Mouse (Mus musculus): ENCODE data around the gene Atp1a2.
A peak's percentile ranks its signal among the peaks of the same experiment; 100 is the strongest.

Gene Atp1a2

DNA sequence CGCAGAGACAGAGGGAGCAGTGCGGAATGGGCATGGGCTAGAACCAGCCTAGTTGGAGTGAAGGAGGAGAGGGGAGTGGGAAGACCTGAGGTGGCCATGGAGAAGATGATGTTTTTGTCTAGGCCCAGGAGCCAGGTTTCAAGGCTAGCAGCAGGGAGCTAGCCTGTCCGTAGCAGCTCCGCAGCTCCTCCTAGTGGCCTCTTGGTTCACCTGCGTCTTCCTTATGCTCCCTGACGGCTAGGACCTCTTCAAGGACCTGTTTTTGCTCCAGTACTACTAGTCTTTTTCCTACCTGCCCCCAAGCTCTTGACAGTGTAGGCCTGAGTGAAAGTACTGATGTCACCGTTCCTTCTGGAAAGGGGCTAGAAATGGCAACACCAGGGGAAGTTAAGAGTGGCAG, 26.9 kb upstream of the Atp1a2 start:
- DNase-seq (ENCODE audit: low read depth, low spot score), result peak; percentile 63

DNA sequence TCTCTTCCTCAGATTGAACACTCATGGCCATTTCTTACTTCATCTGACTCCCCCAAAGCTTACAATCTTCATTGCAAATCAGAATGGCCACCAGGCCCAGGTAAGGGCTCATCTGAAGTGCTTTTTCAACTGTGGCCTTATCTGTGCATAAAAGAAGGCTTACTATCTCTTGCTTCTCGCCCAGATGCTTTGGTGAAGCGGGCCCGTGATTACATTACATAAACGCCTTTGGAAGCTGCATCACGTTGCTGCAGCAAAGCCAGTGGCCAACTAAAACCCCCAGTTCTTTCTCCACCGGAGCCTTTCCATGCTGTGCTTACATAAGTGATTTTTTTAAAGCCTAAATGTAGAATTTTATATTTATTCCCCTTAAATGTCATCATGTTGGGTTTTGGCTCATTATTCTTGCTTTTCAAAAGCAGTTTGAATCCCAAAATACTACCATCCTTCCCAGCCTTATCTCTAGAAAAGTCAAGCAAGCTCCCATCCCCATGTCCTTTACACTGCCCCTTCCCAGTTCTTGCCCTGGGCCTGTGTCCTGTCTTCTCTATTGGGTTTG, 26.0 kb upstream of the Atp1a2 start:
- DNase-seq (ENCODE audit: low read depth, low spot score), result no peak

DNA sequence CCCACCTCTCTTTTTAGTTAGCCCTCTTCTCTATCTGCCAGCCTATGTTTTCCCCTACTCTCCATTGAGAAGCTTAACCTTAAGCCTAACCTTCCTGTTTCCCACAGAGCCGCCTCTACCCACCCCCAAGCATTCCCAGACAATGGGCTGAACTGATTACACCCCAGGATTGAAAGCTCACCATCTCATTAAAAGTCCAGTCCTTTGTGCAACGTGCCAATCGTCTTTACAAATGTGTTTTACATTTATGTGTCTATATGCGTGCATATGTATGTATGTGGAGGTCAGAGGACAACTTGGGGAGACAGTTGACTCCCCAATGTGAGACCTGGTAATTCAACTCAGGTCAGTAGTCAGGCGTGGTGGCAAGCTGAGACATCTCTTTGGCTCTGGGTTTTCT, 25.4 kb upstream of the Atp1a2 start:
- no peak for DNase-seq (ENCODE audit: low read depth, low spot score)

DNA sequence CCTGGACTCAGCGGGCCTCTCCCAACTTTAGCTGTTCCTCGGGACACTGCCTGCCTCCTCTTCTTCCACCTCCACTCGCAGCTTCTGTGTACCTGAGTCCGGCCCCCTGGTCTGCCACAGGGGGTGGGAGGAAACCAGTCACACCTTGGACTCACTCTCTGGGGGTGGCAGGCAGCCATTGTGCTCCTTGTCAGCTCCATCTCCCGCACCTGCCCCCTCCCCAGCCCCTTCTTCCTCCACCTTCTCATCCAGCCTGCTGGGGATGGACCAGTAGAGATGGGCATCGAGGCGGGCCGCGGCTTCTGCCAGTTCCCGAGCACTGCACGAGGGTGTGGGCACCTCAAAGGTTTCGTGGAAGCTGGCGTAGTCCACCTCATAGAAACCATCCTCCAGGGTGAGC, 24.9 kb upstream of the Atp1a2 start:
- no peak for DNase-seq (ENCODE audit: low read depth, low spot score)

DNA sequence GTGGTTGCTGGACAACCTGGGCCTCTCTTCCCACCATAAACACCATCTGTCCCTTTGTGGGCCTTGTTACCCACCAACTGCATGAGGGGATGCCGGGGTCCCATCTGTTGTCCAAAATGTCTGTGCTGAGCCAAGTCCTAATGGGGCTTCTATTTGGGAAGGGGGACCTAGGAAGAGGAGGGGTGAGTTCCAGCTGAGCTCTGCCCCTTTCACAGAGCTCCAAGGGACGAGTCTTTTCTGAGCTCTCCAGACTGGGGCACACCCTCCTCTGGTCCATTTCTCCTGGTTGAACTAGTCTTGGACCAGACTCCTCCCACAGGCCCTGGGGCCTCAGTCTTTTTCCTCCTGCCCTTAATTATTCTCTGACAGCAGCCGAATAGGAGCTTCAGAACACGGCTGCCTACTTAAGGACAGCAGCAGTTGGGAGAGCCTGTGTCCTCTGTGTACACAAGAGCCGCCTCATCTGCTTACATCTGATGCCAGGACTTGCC, 22.1 kb upstream of the Atp1a2 start:
- DNase-seq (ENCODE audit: low read depth, low spot score), result no peak

DNA sequence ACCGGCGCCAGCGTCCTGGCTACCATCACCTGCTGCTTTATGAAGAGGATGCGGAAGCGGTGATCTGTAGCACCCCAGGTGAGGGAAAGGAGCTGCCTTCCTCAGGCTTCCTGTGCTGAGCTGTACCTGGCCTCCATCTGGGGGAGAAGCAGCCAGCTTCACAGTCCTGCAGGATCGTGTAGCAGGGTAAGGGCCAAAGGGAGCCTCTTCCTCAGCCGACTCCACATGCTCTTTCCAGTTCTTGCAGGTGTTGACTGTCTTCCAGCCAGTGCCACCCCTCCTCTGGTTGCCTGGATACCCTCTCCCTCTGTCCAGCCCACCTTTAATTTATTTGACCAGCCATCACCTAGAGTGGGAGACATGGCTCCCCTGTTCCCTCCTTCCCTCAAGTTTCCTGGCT, 21.5 kb upstream of the Atp1a2 start:
- no peak for DNase-seq (ENCODE audit: low read depth, low spot score)

DNA sequence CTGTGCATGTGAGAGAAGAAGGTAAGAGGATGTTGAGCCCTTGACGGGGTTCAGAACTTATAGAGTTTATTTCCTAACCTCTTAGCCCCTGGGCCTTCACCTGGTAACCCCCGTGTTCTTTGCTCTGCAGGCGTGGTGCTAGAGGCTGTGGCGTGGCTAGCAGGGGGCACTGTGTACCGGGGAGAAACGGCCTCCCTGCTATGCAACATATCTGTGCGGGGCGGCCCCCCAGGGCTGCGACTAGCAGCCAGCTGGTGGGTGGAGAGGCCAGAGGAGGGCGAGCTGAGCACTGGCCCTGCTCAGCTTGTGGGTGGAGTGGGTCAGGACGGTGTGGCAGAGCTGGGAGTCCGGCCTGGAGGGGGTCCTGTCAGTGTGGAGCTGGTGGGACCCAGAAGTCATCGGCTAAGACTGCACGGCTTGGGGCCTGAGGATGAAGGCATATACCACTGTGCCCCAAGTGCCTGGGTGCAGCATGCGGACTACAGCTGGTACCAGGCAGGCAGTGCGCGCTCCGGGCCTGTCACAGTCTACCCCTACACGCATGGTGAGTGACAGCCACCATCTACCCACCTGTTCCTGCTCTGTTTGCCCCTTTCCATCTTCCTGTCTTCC, 20.7 kb upstream of the Atp1a2 start:
- no peak for DNase-seq (ENCODE audit: low read depth, low spot score)

DNA sequence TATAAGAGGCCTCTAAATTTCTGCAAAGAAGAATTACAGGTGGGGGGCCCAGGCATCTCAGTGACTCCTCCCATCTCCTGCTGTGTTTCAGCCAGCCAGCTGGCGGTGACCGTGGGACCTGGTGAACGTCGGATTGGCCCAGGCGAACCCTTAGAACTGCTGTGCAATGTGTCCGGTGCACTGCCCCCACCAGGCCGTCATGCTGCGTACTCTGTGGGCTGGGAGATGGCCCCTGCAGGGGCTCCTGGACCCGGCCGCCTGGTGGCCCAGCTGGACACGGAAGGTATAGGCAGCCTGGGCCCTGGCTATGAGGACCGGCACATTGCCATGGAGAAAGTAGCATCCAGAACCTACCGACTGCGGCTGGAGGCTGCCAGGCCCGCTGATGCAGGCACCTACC, 20.1 kb upstream of the Atp1a2 start:
- DNase-seq (ENCODE audit: low read depth, low spot score), result no peak

DNA sequence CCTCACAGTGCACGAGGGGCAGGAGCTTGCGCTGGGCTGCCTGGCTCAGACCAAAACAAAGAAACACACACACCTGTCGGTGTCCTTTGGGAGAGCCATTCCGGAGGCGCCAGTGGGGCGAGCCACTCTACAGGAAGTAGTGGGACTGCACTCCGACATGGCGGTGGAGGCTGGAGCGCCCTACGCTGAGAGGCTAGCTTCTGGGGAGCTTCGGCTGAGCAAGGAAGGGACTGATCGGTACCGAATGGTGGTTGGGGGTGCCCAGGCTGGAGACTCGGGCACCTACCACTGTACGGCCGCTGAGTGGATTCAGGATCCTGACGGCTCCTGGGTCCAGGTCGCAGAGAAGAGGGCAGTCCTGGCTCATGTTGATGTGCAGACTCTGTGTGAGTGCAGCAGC, 19.6 kb upstream of the Atp1a2 start:
- no peak for DNase-seq (ENCODE audit: low read depth, low spot score)

DNA sequence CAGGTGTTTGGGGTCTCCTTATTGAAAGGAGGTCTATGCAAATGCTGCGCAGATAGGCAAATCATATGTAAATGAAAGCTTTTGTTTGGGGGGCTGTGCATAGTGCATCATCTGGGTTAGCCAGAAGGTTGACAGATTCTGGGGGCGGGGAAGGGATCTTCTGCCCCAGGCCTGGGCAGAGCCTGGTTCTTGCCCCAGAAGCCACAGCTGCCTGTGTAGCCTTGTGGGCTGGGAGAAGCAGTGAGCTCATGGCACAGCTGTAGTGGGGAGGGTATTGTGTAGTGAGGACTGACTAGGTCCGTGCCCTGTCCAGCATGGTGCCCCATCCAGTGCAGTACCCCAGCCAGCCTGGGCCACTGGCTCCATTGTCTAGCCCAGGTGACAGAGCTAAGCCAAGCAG, 17.0 kb upstream of the Atp1a2 start:
- DNase-seq (ENCODE audit: low read depth, low spot score), result no peak

DNA sequence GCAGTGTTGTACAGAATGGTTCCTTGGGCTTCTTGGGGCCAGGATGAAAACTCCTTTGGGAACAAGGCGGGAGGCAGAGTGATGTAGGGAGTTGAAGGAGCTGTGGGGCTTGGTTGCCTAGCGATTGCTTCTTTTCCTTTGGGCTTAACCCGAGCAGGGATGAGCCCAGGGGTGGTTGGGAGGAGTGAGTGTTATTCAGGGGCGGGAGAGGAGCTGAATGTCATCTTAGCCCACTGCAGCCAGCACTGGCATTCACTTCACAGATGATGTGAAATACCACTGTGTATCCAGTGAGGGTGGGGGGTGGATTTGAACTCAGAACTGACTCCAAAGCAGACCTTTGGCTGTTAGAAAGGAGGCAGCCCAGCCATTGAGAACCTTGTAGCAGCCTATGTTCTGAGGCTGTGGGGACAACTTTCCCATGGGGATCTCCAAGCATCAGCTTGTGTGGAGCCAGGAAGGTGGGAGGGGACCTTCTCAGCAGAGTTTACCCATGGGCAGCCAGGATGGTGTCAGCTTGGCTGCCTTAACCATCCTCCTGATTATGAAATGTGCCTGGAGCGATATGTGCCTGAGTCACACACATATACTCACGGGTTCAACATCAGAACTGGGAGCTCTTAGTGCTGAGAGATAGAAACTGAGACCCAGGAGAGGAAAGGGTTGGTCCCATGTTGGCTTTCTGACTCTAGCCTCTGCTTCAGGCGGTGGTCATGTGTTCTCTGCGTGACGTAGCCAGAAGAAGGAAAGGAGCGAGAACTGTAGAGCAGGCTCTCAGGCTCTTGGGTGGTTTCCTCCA, 15.9 kb upstream of the Atp1a2 start:
- DNase-seq (ENCODE audit: low read depth, low spot score), result no peak

DNA sequence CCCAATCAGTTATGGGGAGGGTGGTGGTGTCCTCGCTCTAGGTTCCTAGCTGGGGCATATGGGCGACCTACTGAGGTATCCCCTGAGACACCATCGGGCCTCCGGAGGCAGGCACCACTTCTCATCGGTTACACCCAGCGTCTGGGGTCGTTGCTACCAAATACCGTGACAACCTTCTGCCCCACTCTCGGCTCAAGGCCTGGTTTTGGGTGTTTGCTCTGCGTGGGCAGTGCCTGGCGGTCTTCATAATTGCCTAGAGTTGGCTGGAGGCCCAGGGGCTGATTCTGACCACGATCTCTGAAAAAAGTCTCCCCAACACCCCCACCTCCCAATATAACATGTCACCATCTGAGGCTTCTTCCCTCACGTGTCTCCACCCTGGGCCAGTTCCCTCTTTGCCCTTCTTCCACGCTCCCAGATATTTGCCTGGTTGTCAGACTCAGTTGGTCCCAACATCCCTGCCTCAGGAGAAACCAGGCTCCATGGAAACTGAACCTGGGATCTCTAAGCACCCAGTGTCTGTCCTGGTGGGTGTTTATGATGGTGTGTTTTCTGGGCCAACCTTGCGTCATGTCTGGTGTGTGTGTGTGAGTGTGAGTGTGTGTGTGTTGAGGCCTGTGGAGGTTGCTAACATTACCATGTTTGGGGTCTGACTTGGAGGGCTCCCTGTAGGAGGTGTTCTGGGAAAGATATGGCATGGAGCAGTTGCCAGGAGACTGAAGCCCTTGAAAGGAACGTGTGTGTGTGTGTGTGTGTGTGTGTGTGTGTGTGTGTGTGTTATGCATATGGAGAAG, 15.1 kb upstream of the Atp1a2 start:
- no peak for DNase-seq (ENCODE audit: low read depth, low spot score)

DNA sequence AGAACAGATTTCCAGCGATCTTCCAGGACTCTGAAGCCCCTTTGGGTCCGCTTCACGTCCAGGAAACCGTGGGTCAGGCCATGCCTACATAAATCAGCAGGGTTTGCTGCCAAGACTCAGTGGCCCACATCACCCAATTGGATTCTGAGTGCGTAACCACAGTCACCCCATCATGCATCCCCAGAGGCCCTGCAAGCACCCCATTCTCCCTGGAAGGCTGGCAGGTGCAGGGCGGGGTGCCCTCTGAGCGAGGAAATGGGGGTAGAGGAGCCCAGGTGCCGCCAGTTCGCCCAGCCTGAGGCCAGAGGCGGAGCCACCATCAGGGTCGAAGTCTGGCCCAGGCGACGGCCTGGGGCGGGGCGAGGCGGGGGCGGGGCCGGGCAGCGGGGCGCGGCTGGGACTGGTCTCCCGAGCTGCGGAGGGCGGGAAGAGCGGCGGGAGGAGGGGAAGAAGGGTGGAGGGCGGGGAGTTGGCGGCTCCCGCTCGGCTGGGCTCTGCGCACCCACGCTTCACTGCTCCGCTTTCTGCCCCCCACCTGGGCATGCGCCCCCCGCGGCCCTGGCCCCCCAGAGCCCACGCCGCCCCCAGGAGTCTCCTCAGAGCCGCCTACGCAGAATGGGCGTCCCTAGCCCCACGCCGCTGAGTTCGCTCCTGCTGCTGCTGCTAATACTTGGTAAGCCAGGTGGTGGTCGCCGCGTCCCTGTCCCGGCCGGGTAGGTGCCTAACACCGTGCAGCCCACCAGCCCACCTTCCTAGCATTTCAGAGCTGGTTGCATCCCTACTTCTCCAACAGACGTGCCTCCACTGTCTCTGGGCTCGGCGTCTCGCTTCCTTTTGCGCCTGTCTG, 14.3 kb upstream of the Atp1a2 start:
- DNase-seq (ENCODE audit: low read depth, low spot score), result peak; percentile 65

DNA sequence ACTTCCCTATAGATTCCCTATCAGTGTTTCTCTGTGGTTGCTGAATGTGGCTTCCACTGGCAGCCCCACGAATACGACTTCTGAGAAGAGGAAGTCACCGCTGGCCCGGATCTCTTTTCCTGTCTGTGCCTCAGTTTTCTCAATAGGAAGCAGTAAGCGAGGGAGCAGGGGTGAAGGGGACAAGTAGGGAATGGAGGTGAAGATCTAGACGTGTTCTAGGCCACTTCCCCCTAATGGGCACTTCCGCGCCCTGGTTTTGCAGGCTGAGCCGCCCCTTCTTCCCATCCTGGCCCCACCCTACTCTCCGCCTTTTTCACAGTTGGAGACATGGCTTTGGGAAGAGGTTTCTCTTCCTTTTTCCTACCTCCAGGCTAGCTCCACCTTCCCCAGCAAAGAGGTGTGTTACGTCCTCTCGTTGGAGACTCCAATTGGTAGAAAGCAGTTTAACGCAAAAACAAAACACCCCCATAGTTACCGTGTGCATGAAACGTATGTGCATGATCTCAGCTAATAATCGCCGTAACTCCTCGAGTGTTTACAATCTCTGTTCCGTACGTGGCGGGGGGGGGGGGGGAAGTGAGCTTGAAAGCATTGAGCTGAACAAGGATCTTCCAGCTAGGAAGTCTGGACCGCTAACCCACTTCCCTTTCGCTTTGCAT, 13.5 kb upstream of the Atp1a2 start:
- DNase-seq (ENCODE audit: low read depth, low spot score), result no peak

DNA sequence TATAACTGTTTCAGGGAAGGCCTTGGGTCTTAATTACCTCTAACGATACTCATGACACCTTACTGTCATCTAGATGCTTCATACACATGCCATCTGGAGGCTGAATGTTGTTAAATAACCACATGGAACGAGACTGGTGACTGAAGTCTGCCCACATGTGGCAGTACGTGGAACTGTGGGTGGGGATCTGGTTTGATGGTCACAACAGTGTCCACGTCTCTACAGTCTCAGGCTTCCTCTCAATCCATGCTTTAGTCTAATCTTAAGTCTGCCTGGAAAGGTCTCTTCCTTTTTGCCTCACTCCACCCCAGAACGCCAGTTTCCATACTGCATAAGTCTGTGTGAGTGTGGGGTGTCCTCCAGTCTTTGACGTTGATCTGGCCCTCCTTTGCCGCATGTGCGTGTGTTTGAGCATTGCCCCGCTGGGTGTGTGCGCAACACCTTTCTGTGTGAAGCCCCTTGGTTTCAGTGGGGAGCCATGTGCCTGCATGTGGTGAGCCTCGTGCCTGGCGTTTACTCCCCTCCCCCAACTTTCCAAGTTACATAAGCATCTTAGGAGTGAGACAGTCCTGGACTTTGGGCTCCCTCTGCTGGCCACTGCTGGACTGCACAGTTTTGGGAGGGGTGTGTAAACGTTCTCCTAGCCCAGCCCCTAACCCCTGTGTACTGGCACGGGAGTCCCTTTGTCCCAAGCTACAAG, 12.0 kb upstream of the Atp1a2 start:
- DNase-seq (ENCODE audit: low read depth, low spot score), result peak; percentile 91

DNA sequence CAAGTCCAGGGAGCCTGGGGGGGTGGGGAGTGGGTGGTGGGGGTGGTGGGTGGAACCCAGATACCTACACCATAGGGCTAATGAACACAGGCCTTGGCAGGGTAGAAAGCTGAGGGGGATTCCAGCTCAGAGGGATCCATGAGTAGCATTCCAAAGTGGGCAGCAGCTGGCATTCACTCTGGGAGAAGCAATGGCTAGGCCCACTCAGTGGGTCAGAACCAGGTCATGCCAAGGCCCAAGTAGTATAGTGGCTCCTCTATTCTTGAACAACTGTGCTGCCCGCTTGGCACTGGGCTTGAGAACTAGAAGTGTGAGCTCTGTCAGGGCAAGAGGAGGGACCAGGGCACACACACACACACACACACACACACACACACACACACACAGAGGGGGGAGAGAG, 10.5 kb upstream of the Atp1a2 start:
- DNase-seq (ENCODE audit: low read depth, low spot score), result no peak

DNA sequence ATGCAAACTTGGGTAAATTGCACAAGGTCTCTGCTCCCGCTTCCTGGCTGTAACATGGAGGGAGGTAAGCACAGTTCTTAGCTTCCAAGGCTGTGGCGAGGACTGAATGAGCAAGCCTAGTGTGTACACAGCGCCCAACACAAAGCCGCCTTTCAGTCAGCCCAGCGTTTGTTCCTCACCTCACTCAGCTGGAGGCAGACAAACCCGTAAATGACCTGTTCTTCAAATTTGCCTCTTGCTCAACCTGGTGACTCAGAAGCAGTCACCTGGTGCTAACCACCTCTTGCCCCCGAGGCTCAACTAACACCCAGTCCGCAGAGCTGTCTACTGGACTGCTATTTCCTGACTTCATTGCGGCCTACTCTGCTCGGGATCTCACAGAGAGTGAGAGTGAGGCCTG, 10.1 kb upstream of the Atp1a2 start:
- DNase-seq (ENCODE audit: low read depth, low spot score), result no peak

DNA sequence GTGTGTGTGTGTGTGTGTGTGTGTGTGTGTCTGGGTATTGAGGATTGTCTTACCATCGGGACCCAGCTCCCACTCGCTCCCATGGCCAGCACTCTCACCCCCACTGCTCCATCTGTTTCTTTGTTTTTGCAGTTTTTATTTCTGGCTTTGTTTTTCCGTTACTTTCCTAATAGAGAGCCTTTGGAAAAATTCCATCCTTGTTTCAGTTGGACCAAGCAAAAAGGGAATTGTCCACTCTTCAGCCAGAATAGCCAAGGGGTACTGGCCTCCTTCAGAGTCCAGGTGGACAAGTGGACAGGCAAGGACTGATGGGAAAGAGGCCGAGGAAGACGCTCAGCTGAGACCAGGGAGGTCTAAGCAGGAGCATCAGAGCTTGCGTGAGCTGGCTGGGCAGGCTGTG, 9.0 kb upstream of the Atp1a2 start:
- DNase-seq (ENCODE audit: low read depth, low spot score), result no peak

DNA sequence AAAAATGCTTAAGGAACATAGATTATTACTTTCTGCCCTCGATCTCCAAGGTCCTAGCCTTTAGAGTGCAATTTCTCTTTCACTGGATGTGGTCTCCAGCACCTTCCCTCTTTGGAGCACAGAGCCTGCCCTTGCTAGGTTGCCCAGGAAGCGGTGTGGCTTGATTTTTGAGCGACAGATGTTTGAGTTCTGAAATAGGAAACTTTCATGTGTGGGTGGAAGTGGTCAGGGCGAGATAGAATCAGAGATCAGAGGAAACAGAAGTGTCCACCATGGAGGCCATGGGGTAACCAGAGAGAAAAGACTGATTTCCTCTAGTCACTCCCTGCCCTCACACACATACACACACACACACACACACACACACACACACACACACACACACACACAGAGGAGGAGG, 8.3 kb upstream of the Atp1a2 start:
- DNase-seq (ENCODE audit: low read depth, low spot score), result no peak

DNA sequence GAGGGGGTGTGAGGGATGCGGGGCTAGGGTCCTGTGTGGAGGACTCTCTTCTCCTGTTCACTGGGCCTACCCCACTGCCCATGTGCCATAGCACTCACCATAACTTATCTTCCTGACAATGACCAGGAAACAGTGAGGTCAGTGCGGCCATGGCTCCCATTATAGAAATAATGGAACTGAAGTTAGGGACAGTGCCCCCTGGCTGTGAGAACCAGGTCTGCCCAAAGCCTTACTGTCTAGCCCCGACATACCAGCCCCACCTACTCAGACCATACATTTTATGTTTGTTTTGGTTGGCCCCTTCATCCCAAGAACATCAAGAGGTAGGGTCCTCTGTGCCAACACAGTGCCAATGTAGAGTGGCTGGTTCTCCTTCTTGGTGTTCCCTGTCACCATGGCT, 7.8 kb upstream of the Atp1a2 start:
- DNase-seq (ENCODE audit: low read depth, low spot score), result no peak
